Mouse (Mus musculus) hematopoietic stem cell, adult 5-6 weeks (primary cell): ENCODE data around the gene Eif5a. TPM values are rescaled to one million over a fixed set of nuclear protein-coding genes. Genes with fewer than 3 reads are reported as not detected.
A peak's percentile ranks its signal among the peaks of the same experiment; 100 is the strongest.
"Not testable (repeated sequence)": the region's sequence is repeated elsewhere in the genome, so short reads cannot be mapped to it uniquely, and the experiment has no call there.

ENCODE experiments used
- ATAC-seq, 2 experiments: fragments of 125-278 bp in 1 of 2; replicated peaks in 1 of 2; 2 replicates each; pipeline ENCODE4 v1.8.0; 2016 to 2017; ENCODE audit warnings: inconsistent platforms in 2 of 2, mild to moderate bottlenecking in 2 of 2, moderate number of reproducible peaks in 2 of 2, low read depth in 1 of 2, moderate TSS enrichment in 1 of 2; ENCODE audit not compliant: low FRiP score in 2 of 2, poor library complexity in 2 of 2, severe bottlenecking in 2 of 2, insufficient read depth in 1 of 2, low TSS enrichment in 1 of 2
- total RNA-seq: library from RNA; stranded (forward); fragments of 172-1452, 232-1000 nt; gene quantifications from 2 replicates; pipeline ENCODE4 v1.2.3, GENCODE M21; 2017

Eif5a gene
- total RNA-seq = 553 and 938 TPM in 2 replicates

DNA sequence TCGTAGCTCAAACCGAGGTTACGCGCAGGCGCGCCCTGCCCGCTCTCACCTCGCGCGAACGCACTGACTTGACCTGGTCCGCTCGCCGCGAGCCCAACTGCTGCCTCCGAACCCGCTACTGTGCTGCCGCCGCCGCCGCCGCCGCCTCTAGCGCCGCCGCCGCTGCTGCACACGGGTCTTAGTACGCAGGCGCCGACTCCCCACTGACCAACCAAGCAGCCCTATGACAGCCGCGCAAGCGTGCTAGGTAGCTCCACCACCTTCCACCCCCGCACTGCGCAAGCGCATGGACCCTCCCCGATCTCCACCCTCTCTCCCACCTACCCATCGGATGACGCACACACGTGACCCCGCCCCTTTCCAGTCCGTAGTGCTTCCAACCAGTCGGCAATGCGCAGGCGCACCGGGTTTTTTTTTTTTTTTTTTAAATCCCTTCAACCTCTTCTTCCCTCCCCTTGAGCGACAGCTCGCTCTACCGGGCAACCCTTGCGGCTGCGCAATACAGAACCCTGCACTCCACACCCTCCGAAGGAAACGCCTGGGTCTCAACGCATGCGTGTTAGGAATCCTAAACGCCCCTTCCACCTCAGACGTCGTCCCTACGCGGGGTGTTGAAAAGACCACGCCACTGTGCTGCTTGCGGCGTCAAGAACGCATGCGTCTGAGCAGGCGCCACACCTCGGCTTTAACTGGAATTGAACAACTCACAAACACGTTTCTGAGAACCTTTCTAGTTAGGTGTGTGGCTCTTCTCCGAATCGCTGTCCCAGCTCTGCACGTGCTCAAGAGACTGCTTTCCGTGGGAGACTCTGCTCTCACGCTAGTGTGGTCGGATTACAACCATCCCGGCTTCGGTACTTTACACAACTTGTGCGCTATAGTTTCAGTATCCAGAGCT is at the start of gene Eif5a:
Gene Eif5a, minus strand, starts transcription at position 845 of the 898 bp plus-strand sequence.
- peak; percentile 77 to 87 for ATAC-seq

DNA sequence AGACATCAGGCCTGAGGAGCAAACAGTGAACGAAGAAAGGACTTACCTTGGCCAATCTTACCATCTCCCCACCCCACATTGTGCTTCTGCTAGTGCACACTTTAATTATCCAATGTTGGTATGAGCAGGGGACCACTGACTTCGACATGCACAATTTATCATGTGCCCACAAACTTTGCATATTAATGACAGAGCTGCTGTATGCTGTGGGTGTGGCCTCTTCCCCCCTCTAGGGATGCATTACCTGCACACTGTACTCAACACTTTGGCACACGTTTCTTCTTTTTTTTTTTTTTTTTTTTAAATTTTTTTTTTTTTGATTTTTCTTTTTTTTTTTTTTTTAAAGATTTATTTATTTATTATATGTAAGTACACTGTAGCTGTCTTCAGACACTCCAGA is 49.0 kb upstream of the Eif5a start:
- no peak for ATAC-seq

DNA sequence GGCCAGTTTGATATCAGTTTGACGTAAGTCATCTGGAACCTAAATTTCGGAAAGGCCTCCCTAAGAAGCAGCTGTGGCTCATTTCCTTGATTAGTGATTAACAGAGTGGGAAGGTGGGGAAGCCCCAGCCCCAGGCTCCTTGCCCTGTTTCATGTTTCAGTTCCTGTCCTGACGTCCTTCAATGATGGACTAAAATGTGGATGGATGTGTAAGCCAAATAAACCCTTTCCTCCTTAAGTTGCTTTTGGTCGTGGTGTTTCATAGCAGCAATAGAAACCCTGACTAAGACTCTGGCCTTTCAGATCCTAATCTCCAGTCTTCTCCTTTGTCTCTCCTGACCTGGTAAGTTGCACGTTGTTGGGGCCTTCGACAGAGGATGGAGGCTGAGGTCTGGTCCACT is 48.5 kb upstream of the Eif5a start:
- no peak for ATAC-seq

DNA sequence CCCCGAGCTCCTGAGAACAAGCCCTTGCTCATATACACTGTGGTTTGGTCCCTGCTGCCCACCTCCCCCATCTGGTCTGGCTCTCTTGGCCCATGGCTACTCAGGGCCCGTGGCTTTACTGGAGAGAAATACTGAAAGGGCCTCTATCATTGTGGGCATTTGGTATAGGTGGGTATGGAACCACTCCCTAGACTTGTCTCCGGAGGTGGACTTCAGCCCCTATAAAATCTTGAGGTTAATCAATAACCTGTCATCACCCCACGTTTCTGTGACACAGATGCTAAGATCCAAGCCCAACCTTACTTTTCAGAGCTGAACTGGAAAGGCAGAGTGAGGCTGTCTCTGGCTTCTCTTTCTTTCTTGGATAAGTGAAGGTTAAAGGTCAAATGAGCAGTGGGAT is 47.0 kb upstream of the Eif5a start:
- no peak for ATAC-seq

DNA sequence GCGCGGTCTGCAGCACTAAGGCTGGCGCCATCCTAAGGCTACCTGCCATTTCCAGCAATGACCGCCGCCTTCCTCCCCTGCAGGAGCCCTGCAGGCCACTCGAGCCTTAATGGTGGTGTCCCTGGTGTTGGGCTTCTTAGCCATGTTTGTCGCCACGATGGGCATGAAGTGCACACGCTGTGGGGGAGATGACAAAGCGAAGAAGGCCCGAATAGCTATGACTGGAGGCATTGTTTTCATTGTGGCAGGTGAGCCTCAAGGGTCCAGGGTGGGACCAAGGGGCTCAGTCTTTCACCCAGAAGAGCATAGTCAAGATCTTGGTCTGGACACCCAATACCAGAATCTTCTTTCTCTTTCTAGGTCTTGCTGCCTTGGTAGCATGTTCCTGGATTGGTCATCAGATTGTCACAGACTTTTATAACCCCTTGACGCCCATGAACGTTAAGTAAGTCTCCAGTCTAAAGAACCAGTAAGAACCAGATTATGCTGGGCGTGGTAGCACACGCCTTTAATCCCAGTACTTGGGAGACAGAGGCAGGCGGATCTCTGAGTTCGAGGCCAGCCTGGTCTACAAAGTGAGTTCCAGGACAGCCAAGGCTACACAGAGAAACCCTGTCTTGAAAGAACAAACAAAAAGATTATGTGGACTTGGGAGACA is 45.2 kb upstream of the Eif5a start:
- ATAC-seq = no peak; a peak in 1 of 4 replicates

DNA sequence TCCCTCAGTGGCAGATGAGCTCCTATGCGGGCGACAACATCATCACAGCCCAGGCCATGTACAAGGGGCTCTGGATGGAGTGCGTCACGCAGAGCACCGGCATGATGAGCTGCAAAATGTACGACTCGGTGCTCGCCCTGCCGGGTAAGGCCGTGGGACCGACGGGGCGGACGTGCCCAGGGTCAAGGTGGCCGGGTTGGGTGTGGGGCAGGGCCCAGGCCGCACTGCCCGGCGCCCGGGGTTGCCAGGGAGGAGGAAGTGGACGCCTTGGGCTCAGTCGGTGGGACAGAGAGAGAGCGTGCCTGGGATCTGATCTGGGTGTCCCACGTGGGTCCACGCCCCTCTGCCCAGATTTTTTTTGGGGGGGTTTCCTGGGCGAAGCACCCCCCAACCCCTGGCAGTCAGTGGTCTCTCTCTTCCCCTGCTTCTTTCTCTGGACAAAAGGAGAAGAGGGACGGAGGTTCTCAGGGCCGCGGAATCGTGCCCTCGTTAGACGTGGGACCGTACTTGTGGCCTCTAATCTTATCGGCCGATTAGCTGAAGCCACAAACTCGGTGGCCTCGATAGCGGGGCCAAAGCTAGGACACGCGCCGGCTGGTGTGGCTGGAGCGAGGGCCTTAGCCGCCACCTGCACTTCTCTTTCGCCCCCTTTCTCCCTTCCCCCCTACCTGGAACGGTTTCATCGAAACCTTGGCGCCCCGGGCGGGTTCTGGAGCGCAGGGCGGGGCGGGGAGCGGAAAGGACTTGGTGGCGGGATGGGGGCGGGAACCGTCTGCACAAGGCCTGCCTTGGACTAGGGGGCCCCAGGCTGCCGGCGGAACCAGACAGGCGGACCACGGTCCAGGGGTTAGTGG is 44.5 kb upstream of the Eif5a start:
- ATAC-seq = peak; percentile 36 to 40; a peak in 1 of 4 replicates

DNA sequence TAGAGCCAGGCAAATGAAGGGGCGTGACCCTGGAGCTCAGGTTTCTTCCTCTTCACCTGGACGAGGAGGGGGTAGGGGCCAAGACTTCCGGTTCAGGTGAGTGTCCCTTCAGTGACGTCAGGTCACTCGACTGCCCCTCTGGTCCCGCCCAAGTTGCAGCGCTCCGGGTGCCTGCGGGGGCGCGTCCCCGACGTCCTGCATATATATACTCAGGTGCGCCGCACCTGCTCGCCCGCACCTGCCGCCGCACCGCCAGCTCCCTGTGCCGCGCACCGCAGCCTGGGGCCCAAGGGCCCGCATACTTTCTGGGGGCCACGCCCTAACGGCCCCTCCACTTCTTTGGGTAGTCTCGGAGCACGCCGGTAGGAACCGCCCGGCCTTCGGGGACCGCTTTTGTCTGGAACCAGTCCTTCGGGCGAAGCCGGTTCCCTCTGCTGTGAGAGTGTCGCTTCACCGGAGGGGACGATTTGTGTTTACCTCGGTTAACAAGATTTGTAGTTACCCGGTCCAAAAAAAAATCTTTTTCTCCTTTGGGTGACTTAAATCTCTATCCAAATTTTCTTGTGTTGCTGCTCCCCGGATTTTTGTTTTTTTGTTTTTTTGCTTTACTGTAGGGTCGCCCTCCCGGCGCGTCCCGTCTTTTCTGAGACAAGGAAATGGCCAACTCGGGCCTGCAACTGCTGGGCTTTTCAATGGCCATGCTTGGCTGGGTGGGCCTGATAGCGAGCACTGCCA is 43.7 kb upstream of the Eif5a start:
- no peak for ATAC-seq

DNA sequence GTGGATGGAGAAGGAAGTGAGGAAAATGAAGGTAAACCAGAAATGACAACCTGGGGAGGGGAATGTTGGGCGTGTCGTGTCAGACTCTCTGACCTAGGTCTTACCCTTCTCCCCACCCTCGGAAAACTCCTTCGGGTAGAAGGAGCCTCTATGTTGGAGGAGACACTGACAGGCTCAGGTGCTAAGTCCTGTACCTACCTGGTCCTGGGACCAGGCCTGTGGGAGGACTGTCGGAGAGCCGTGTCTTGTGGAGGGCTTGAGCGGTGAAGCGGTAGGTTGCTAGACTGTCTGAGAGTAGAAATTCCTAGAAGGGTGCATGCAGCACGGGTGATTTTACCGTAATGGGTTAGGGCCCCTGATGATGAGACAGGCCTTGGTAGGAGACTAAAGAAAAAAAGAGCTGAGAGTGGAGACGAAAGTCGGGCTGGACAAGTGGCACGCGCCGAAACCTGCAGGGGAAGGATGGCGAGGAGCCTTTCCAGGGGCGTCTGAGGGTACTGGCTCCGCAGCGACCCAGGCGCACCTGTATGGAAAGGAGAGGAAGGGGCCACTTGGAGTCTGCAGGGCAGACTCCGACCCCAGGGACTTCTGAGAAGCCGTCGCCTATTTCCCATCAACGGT is 43.0 kb upstream of the Eif5a start, which contains the start of gene Cldn7:
Gene Cldn7, plus strand, starts transcription at position 130 of the 621 bp plus-strand sequence.
- ATAC-seq = no peak

DNA sequence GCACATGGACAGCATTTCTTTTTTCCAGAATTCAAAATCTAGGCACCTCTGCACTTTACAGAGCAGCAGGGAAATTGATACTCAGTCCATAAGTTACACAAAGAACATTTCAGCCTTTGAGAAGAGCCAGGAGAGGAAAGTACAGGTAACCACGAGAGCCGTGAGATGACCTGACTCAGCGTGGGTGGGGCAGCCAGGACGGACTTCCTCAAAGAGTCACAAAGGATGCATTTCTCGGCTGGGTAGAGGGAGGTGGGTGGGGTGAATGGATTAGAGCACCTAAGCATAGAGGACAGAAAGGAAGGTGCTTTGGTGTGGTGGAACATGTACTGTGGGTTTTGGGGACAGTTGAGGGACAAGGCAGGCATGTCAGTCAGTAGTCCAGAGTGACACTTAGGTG is 40.1 kb upstream of the Eif5a start:
- ATAC-seq = no peak

DNA sequence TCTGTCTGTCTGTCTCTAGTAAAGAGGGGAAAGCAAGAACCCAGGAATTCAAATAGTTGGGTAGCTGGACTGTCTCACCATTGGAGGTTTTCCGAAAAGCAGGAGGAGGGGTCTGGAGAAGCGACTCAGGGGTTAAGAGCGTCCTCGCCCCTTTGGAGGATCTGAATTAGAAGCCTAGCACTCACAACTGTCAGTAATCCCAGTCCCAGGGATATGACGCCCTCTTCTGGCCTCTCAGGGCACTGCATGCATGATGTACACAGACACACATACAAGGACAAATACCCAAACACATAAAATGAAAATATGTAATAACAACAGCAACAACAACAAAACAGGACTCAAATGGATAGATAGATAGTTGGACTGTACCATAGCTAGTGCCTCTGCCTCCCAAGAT is 38.9 kb upstream of the Eif5a start:
- no peak for ATAC-seq

DNA sequence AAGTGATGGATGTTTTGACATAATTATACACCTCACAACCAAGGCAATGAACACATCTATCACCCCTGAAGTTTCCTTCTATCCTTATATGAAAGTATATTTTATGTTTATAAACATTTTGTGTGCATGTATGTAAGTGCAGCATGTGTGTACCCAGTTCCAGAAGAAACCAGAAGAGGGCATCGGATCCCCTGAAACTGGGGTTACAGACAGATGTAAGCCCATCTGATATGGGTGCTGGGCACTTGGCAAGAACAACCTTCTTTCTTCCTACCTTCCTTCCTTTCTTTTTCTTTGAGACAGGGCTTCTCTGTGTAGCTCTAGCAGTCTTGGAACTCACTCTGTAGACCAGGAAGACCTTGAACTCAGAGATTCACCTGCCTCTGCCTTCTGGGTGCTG is 34.5 kb upstream of the Eif5a start:
- no peak for ATAC-seq

DNA sequence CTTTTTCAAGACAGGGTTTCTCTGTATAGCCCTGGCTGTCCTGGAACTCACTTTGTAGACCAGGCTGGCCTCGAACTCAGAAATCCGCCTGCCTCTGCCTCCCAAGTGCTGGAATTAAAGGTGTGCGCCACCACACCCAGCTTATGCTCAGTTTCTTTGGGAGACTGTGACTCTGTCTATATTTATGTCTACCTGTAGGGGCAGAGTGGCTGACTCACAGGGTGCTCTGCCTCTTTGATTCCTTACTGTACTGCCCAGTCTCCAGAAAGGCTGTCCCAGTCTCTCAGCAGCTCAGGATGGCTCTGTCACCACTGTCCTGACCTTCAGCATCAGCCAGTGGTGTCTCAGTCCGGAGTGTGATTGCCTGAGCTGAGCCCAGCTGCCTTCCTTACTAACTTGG is 33.9 kb upstream of the Eif5a start:
- not testable (repeated sequence) for ATAC-seq

DNA sequence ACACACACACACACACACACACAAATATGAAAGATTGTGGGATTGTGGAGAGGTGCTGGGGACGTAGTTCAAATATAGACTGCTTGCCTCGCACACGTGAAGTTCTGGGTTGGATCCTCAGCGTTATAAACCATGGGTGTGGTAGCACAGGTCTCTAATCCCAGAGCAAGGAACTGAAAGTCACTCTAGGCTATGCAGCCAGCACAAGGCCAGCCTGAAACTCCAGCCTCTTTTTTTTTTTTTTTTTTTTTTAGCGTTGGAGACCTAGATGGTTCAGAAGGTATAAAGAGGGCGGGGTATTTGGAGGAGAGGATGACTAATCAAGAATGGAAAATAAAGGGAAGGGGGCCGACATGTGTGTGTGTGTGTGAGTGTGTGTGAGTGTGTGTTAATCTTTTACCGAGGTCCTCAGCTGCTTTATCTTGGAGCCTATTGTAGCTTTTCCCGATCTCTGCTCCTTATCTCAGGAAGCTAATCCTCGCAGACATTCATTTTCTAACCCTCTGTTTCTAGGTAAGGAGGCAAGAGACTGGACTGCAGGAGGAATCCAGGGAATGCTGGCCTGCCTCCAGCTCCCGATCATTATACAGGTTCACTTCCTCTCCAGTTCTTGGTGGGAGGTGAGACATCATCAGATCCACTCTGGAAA is 31.6 kb upstream of the Eif5a start:
- no peak for ATAC-seq

DNA sequence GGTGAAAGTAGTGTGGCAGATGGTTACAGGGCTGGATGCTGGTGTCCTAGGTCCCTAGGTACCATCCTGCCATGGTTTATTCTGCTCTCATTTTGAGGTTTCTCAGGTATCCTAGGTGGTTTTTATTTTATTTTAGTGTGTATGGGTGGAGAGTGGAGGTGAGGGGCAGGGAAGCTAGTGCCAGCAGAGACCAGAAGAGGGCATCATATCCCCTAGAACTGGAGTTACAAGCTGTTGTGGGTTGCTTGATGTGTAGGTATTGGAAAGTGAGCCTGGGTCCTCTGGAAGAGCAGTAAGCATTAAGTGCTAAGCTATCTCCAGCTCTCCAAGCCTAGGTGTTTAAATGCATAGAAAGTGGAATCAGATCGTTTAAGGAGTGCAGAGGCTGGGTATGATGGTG is 30.5 kb upstream of the Eif5a start:
- ATAC-seq = no peak

DNA sequence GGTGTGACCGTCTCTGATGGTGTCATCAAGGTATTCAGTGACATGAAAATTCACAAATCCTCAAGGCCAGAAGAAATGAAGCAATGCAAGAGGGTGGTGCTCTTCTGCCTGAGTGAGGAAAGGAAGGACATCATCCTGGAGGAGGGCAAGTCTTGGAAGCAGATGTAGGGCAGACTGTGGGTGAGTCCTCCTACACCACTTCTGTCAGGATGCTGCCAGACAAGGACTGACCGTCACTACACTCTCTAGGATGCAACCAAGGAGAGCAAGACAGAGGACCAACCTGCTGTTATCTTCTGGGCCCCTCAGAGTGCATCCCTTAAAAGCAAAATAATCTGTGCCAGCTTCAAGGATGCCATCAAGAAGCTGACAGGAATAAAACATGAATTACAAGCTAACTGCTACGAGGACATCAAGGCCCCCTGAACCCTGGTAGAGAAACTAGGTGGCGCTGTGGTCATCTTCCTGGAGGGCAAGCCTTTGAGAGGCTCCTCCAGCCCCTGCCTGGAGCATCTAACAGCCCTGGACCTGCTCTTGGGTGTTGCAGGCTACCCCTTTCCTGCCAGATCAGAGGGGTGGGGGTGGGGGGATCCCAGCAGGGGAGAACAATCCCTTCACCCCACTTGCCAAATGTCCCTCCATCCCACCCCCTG is 29.2 kb upstream of the Eif5a start:
- ATAC-seq = no peak

DNA sequence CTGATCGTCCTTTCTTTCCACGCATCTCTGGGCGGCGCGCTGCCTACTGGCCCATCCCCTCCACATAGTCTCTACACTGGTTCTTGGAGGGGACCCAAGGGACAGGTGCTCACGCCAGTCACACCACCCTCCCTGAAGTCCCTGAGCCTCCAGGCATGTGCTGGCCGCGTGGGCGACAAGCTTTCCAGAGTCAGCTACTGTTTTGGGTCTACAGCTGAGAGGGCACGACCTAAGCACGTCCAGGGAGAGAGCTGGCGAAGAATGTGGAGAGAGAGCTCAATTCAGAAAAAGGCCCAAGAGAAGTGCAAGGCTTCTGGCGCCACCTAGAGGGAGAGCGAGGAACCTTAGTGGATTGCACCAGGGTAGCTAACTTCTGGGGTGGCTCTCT is 27.0 kb upstream of the Eif5a start:
- ATAC-seq = peak; percentile 70 to 73
